Mouse (Mus musculus) midbrain, embryonic 15.5 days (tissue): Measurements from ENCODE around the gene Stap1. TPM values are rescaled to one million over a fixed set of nuclear protein-coding genes. Genes with fewer than 3 reads are reported as not detected.

Experiments
- ATAC-seq: fragments of 200-750 bp; cut with Nextera tagmentation; replicated peaks from 2 replicates; pipeline ENCODE4 v1.8.0; 2017; ENCODE audit warnings: moderate TSS enrichment
- H3K27ac ChIP-seq: fragments of 300-500 bp; sonication (generic); 2 replicates; pipeline ENCODE4 v1.5.1; 2015; ENCODE audit warnings: mild to moderate bottlenecking, inconsistent platforms
- H3K27me3 ChIP-seq: fragments of 300-500 bp; sonication (generic); replicated peaks from 2 replicates; pipeline ENCODE4 v1.6.1; 2015; ENCODE audit warnings: inconsistent platforms
- H3K36me3 ChIP-seq: fragments of 300-500 bp; sonication (generic); replicated peaks from 2 replicates; pipeline ENCODE4 v1.6.1; 2015; ENCODE audit warnings: inconsistent platforms
- H3K4me1 ChIP-seq: fragments of 300-500 bp; sonication (generic); 2 replicates; pipeline ENCODE4 v1.6.1; 2015; ENCODE audit warnings: inconsistent platforms
- H3K4me2 ChIP-seq: fragments of 300-500 bp; sonication (generic); 2 replicates; pipeline ENCODE4 v1.6.1; 2015; ENCODE audit warnings: inconsistent platforms, mild to moderate bottlenecking, moderate library complexity
- H3K4me3 ChIP-seq: fragments of 300-500 bp; sonication (generic); 2 replicates; pipeline ENCODE4 v1.5.1; 2015; ENCODE audit warnings: mild to moderate bottlenecking, inconsistent platforms
- H3K9ac ChIP-seq: fragments of 300-500 bp; sonication (generic); 2 replicates; pipeline ENCODE4 v1.6.1; 2015; ENCODE audit warnings: mild to moderate bottlenecking, inconsistent platforms
- H3K9me3 ChIP-seq: fragments of 300-500 bp; sonication (generic); 2 replicates; pipeline ENCODE4 v1.6.1; 2016; ENCODE audit warnings: inconsistent platforms
- WGBS: fragments of 180-500 bp; shearing (Covaris S2); methylation state at CpG from one replicate; pipeline ENCODE4 v1.1.7; 2015; ENCODE audit warnings: mixed read lengths; 5-methylcytosine and 5-hydroxymethylcytosine counted together
- polyA plus RNA-seq: library from polyadenylated mRNA; unstranded; fragments of >200 nt; fragmentation: Nextera tagmentation; extraction: Ambion mirVana; gene quantifications from 2 replicates; pipeline ENCODE4 v1.2.1, GENCODE M21; 2015

Stap1 gene
- polyA plus RNA-seq: 0.52 and 0.56 TPM in 2 replicates

DNA sequence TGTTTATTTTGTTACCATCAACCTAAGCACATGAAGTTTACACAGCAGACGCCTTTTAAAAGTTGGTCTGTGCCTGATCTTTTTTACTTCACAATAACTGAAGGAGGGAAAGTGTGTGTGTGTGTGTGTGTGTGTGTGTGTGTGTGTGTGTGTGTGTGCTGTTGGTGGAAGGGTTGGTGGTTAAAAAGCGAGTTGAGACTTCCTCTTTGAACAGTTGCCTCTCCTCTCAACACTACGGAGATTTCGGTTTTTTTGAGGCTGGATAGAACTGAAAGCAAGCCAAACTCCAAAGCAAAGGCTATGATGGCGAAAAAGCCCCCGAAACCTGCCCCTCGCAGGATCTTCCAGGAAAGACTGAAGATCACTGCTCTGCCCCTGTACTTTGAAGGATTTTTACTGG lies at the start of gene Stap1:
TSS of gene Stap1 (plus strand) at position 209 of the 400 bp plus-strand sequence.
- Histone ChIP-seq H3K4me1 (no peaks in the 10 kb centered on the region; the same call in 1 of the 2 replicates), H3K9me3 (no peaks in the 10 kb centered on the region), H3K27me3 (no peaks in the 10 kb centered on the region), H3K27ac (no peak within 1 kb of the TSS), H3K4me3 (no peak within 1 kb of the TSS), H3K9ac (no peak within 1 kb of the TSS), H3K4me2 (no peak within 1 kb of the TSS), H3K36me3 (no peaks in the 10 kb centered on the region)
- 79% methylated on average over 7 of the region's 7 CpGs for WGBS
- ATAC-seq: no peak

DNA sequence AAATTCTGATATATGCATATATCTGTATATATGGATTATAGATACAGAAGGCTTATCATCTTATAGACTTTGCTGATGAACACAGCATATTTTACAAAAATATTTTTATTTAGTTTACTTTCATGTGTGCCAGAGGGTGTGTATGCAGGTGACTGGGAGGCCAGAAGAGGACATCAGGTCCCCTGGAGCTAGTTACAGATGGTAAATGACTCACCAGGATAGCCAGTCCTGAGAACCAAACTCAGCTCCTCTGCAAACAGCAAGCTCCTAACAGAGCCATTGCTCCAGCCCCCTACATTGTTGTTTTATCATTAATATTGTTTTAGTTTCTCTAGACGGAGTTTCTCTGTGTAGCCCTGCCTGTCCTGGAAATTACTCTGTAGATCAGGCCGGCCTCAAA lies 41.7 kb upstream of the Stap1 start:
- ATAC-seq: no peak
- H3K27me3 ChIP-seq: no peaks in the 10 kb centered on the region
- H3K4me3 ChIP-seq: no peak overlapping the region
- H3K4me1 ChIP-seq: no peaks in the 10 kb centered on the region
- no peak overlapping the region for H3K9ac ChIP-seq
- peaks cover 29% of the 10 kb centered on the region; the same call in 1 of the 2 replicates for H3K36me3 ChIP-seq
- 92% methylated on average over 2 of the region's 2 CpGs for WGBS
- H3K4me2 ChIP-seq: no peak overlapping the region
- H3K9me3 ChIP-seq: no peaks in the 10 kb centered on the region
- H3K27ac ChIP-seq: no peak overlapping the region

DNA sequence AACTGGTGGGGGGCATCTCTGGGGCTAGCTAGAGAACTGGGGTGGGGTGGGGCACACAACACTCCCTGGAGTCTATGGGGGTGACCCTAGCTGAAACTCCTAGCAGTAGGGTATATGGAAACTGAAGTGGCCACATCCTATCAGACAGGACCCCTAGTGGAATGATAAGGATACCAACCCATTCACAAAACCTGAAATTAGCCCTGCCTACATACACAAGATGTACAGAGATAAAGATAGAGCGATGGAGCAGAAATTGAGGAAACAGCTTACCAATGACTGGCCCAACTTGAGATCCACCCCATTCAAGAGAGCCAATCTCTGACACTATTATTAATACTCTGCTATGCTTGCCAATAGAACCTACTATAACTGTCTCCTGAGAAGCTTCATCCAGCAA lies 8.0 kb upstream of the Stap1 start:
- WGBS: 100% methylated on average over 1 of the region's 1 CpGs
- no peak for ATAC-seq
- no peaks in the 10 kb centered on the region for H3K36me3 ChIP-seq
- H3K4me1 ChIP-seq: peaks cover 19% of the 10 kb centered on the region
- H3K9me3 ChIP-seq: no peaks in the 10 kb centered on the region
- H3K4me2 ChIP-seq: peak overlapping the region; percentile 71; the same call in 1 of the 2 replicates
- H3K4me3 ChIP-seq: no peak overlapping the region
- H3K27ac ChIP-seq: no peak overlapping the region
- no peaks in the 10 kb centered on the region for H3K27me3 ChIP-seq
- no peak overlapping the region for H3K9ac ChIP-seq

DNA sequence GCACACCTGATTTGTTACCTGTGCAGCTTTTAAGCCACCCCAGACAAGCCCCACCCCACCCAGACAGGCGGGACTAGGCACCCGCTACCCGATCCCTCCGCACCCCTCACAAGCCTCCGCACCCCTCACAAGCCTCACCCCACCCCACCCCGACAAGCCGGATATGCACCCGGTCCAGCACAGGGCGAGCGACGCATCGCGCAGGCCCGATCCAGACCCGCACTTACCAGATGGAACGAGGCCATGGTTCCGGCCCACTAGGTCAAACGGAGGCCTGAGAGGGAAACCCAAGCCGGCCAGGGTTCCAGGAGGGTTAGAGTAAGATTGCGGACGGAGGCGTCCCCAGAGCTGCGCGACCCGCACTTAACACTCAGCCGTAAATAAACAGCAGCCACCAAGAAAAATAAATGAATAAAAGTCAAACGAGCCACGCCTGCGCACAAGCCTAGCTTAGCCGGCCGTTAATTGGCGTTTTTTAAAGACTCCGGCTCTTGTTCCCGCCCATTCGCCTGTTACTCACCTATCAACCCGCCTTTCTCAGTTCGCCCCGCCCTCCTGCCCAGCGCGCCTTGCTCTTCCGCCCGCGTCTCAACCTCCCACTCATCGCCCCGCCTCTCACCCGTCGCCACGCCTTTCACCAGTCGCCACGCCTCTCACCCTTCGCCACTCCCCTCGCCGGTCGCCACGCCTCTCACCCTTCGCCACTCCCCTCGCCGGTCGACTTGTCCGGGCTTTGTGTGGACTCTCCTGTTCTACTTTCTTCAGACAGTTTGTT lies 6.3 kb upstream of the Stap1 start, which contains the start of gene Cenpc1:
TSS of gene Cenpc1 (minus strand) at position 483 of the 775 bp plus-strand sequence.
- peak within 1 kb of the TSS; percentile 71 for H3K9ac ChIP-seq
- peak within 1 kb of the TSS; percentile 59 for H3K4me3 ChIP-seq
- peaks cover 19% of the 10 kb centered on the region for H3K4me1 ChIP-seq
- no peaks in the 10 kb centered on the region for H3K27me3 ChIP-seq
- H3K36me3 ChIP-seq: no peaks in the 10 kb centered on the region
- peak within 1 kb of the TSS; percentile 83 for H3K27ac ChIP-seq
- under 1% methylated on average over 60 of the region's 60 CpGs for WGBS
- H3K4me2 ChIP-seq: peak within 1 kb of the TSS; percentile 71
- ATAC-seq: peak; percentile 95
- no peaks in the 10 kb centered on the region for H3K9me3 ChIP-seq

DNA sequence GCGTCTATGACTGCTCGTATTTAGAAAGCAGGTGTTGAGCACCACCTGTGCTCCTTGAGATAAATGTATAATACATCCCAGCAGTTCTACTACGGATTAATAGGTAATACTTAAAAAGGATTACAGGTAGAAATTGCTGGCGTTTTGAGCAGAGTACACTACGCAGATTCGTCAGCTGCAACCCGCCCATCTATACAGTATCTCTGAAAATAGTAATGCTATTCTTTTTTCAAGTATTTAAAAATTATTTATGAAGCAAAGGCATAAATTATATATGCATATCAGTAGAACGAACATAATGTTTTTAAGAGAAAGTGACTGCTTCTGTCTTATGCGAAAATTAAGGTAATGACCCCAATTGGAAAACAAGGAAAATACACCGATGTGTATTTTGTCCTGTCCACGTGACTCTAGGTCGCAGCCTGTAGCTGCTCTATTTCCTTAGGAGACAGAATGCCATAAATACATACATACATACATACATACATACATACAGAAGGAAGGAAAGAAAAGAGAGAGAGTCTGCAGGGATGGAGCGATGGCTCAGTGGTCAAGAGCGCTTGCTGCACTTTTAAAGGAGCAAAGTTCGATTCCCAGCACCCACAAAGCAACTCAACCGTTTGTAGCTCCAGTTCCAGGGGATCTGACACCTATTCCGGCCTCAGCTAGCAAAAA lies 5.5 kb upstream of the Stap1 start:
- peak overlapping the region; percentile 83 for H3K27ac ChIP-seq
- H3K36me3 ChIP-seq: no peaks in the 10 kb centered on the region
- ATAC-seq: peak; percentile 60
- peak overlapping the region; percentile 71; the same call in 1 of the 2 replicates for H3K9ac ChIP-seq
- peaks cover 19% of the 10 kb centered on the region for H3K4me1 ChIP-seq
- H3K9me3 ChIP-seq: no peaks in the 10 kb centered on the region
- under 1% methylated on average over 17 of the region's 17 CpGs for WGBS
- H3K4me3 ChIP-seq: peak overlapping the region; percentile 59
- no peaks in the 10 kb centered on the region for H3K27me3 ChIP-seq
- peak overlapping the region; percentile 71 for H3K4me2 ChIP-seq

DNA sequence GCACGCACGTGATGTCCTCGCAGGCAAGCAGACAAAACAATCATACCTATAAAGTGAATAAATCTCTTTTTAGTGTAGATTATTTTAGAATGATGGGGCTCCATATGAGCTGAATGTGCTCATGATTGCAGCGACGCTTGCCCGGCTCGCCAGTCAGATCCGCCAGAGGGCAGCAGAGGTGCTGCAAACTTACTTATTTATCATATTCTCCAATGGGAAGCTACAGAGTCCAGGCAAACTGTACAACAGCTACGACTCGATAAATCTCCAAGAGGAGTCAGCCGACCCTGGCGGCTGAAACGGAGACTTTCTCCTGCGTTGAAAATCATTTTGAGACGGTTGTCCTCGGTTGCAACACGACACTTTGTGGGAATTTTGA lies 5.0 kb upstream of the Stap1 start:
- Histone ChIP-seq H3K4me2 (peak overlapping the region; percentile 71), H3K4me1 (peaks cover 19% of the 10 kb centered on the region), H3K27ac (peak overlapping the region; percentile 83), H3K27me3 (no peaks in the 10 kb centered on the region), H3K36me3 (no peaks in the 10 kb centered on the region), H3K9ac (0 out of 2 replicates have a peak overlapping the region, but pooled peaks have one; percentile 18), H3K4me3 (peak overlapping the region; percentile 59), H3K9me3 (no peaks in the 10 kb centered on the region)
- peak; percentile 55 for ATAC-seq
- WGBS: under 1% methylated on average over 17 of the region's 17 CpGs

DNA sequence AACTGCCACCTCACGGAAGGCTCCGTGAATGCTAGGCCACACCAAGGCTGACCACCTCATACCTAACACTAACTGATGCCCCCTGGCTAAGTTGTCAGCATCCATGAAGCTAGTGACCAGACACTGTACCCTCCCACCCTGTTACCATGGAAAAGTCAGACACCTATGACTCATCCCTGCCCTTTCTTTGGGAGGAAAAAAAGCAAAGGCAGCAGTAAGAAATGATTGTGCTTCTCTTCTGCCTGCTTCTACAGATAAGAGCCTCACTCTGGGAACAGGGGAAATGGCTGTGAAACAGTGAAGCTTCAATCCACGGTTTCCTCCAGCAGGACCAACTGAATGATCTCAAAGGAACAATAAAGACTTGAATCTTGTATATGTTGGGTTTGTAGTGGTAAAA lies 3.1 kb upstream of the Stap1 start:
- no peak overlapping the region for H3K4me2 ChIP-seq
- H3K9me3 ChIP-seq: no peaks in the 10 kb centered on the region
- H3K4me1 ChIP-seq: peaks cover 16% of the 10 kb centered on the region
- WGBS: 83% methylated on average over 3 of the region's 3 CpGs
- H3K9ac ChIP-seq: no peak overlapping the region
- ATAC-seq: no peak
- no peak overlapping the region for H3K27ac ChIP-seq
- H3K27me3 ChIP-seq: no peaks in the 10 kb centered on the region
- H3K36me3 ChIP-seq: no peaks in the 10 kb centered on the region
- no peak overlapping the region for H3K4me3 ChIP-seq

DNA sequence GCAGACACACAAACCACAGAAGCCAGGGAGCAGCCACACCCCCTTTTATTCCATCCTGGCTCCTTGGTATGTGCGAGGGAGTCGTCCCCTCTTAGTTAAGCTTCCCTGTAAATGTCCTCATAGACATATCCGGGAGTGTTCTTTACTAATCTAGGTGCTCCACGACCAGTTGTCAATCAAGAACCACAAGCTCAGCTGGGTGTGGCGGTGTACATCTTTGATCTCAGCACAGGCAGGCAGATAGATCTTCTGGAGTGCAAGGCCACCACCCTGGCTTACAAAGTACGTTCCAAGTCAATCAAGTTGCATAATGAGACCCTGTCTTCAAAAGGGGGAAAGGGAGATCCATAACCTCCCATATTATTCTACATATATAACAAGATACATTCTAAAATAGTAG lies 2.4 kb upstream of the Stap1 start:
- H3K27ac ChIP-seq: no peak overlapping the region
- ATAC-seq: no peak
- H3K27me3 ChIP-seq: no peaks in the 10 kb centered on the region
- 70% methylated on average over 6 of the region's 6 CpGs for WGBS
- peaks cover 9% of the 10 kb centered on the region for H3K4me1 ChIP-seq
- no peaks in the 10 kb centered on the region for H3K9me3 ChIP-seq
- H3K4me2 ChIP-seq: no peak overlapping the region
- H3K9ac ChIP-seq: no peak overlapping the region
- H3K4me3 ChIP-seq: no peak overlapping the region
- no peaks in the 10 kb centered on the region for H3K36me3 ChIP-seq

DNA sequence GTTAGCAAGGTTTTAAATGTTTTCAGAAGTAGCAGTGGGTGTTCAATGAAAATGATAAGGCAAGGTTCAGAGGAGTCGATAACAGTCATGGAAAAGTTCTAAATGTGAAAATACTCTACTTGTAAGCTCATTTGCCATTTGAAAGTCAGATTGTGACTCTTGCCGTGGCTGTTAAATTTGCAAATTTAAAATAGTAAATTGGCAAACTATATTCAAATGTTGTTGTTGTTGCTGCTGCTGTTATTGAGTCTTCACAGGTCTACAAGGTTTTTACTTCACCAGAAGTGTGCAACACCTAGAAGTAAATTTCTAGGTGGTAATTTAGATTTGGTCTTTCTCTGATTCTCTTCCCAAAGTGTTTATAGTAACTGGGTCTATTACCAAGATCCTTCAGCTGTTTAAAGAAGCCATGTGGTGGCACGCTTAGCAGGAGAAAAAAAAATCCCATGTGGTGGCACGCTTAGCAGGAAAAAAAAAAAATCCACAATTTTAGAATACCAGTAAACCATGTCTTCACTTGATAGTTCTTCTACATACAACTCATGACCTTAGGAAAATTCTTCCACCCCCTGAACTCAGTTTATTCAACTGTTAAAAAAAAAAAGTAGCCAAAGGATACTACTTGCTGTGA lies 1.3 kb downstream of the Stap1 start:
- 85% methylated on average over 4 of the region's 4 CpGs for WGBS
- Histone ChIP-seq H3K4me1 (no peaks in the 10 kb centered on the region), H3K9ac (no peak overlapping the region)

DNA sequence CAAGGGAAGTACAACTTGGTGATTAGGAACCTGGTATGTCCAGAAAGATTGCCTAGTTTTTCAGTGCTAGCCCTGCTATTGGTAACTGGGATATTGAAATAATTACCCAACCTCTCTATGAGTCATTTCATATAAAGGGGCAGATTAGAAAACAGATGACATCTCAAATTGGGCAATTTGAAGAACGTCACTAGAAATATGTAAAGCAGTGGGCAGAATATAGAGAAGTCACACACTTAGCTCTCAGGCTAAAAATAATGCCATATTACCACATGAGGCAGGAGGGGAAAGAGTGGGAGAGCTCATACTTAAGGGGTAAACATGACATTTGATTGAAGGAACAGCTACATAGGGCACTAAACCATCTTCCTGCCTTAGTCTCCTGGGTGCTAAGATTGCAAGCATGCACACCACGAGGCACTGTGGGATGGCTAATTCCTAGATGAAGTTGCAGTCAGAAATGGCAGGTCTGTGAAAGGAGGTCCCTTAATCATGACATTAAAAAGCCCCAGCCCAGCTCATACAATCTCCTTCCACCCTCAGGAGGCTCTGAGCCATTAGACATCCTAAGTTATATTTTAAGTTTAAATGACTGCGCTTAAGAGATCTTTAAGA lies 7.3 kb downstream of the Stap1 start:
- no peak overlapping the region for H3K9ac ChIP-seq
- no peaks in the 10 kb centered on the region for H3K27me3 ChIP-seq
- H3K4me1 ChIP-seq: no peaks in the 10 kb centered on the region
- H3K27ac ChIP-seq: no peak overlapping the region
- no peak overlapping the region for H3K4me2 ChIP-seq
- no peaks in the 10 kb centered on the region for H3K36me3 ChIP-seq
- WGBS: 85% methylated on average over 3 of the region's 3 CpGs
- no peak overlapping the region for H3K4me3 ChIP-seq
- ATAC-seq: no peak
- H3K9me3 ChIP-seq: no peaks in the 10 kb centered on the region

More for the DNA sequence above, 1.3 kb downstream of the Stap1 start:
- no peak overlapping the region for H3K4me3 ChIP-seq
- no peaks in the 10 kb centered on the region for H3K27me3 ChIP-seq
- no peak overlapping the region for H3K27ac ChIP-seq
- ATAC-seq: no peak
- no peaks in the 10 kb centered on the region for H3K36me3 ChIP-seq
- no peak overlapping the region for H3K4me2 ChIP-seq
- no peaks in the 10 kb centered on the region for H3K9me3 ChIP-seq

DNA sequence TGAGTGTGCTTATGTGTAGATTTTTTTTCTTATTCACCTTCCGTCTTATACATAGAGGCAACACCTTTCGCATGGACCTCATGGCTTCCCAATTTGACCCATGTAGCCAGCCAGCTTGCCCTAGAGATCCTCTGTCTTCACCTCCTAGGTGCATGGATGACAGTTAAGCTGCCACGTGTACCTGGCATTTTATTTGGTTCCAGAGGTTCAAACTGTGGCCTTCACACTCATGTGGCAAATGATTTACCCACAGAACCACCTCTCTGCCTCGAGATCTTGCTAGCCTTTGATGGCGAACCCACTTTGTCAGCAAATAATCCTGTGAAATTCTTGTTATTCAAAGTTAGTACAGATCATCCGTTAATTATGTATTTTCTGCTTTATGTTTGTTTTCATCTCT lies 12.4 kb downstream of the Stap1 start:
- 90% methylated on average over 6 of the region's 6 CpGs for WGBS

DNA sequence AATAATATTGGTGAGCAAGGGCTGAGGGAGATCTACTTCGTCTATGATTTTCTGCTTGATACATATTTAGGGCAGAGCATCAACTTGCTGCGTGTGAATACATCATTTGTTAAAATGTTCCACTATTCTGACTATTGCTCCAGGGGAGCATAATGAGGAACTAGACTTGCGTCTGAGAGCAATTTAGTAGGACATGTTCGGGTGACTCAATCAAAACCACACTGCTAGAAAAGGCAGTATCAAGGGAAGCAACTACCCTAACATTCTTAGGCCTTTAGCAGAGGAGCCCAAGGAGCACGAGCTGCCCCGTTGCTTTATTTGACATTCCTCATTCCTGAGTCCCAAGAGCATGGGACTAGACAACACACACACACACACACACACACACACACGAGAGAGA lies 13.4 kb downstream of the Stap1 start:
- ATAC-seq: no peak
- H3K4me1 ChIP-seq: no peaks in the 10 kb centered on the region
- WGBS: 83% methylated on average over 7 of the region's 7 CpGs
- no peaks in the 10 kb centered on the region for H3K36me3 ChIP-seq
- no peak overlapping the region for H3K27ac ChIP-seq
- H3K27me3 ChIP-seq: no peaks in the 10 kb centered on the region
- no peak overlapping the region for H3K4me2 ChIP-seq
- H3K9ac ChIP-seq: no peak overlapping the region
- no peak overlapping the region for H3K4me3 ChIP-seq
- H3K9me3 ChIP-seq: no peaks in the 10 kb centered on the region

More for the DNA sequence above, 12.4 kb downstream of the Stap1 start:
- Histone ChIP-seq H3K4me2 (no peak overlapping the region), H3K36me3 (no peaks in the 10 kb centered on the region), H3K27ac (no peak overlapping the region), H3K4me1 (no peaks in the 10 kb centered on the region), H3K9ac (no peak overlapping the region), H3K27me3 (no peaks in the 10 kb centered on the region), H3K4me3 (no peak overlapping the region), H3K9me3 (no peaks in the 10 kb centered on the region)
- no peak for ATAC-seq
